Mouse (Mus musculus): ENCODE measurements at regions not wholly inside any gene's neighbourhood (a gene's known extent, or its start where the extent isn't known, plus 50 kb on each side); places are given as distances from the start of the nearest gene placed in this dataset.
A peak's percentile ranks its signal among the peaks of the same experiment; 100 is the strongest.

DNA sequence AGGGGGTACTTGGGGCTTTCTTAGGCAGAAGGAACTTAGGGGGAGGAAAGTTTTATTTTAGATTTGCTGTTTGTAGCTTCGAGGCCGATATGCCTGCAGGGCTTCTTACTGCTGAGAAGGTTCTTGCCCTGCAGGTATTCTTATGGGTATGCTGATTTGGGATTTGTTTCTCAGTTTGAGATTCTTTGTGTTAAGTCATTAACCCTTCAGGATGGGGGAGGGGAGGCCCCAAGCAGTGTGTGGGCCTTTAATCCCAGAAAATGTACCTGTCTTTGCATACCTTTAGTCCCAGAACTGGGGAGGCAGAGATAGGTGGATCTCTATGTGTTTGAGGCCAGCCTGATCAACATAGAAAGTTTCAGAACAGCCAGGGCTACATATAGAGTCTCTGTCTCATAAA is 1335.1 kb downstream of the Gm37988 start:
- H3K27ac ChIP-seq (ENCODE audit: insufficient read depth, low read depth, low read length), result no peak overlapping the region
- H3K4me1 ChIP-seq (ENCODE audit: control insufficient read depth, insufficient read depth, low read length), result no peaks in the 10 kb centered on the region
- TF ChIP-seq CTCF (conservative IDR thresholded peaks at IDR 0.05; ENCODE audit: insufficient read depth, insufficient read length, low read depth, low read length) (no peak), POLR2A (IDR thresholded peaks at IDR 0.05; ENCODE audit: low read depth, low read length) (no peak)
- no peak overlapping the region for H3K4me3 ChIP-seq (ENCODE audit: insufficient read depth, low read depth, low read length)
- WGBS, result 45% methylated on average over 2 of the region's 2 CpGs
- H3K27me3 ChIP-seq (replicated peaks; ENCODE audit: control insufficient read depth, insufficient read depth, low read length), result no peaks in the 10 kb centered on the region
- no peaks in the 10 kb centered on the region for H3K36me3 ChIP-seq (ENCODE audit: control insufficient read depth, insufficient read depth, low read length)
- no peak for DNase-seq

- no peak overlapping the region for H3K27ac ChIP-seq (ENCODE audit: insufficient read depth, low read depth, low read length)
- H3K4me3 ChIP-seq (ENCODE audit: insufficient read depth, low read depth, low read length), result no peak overlapping the region
- WGBS, result 76% methylated on average over 1 of the region's 1 CpGs
- H3K27me3 ChIP-seq (replicated peaks; ENCODE audit: control insufficient read depth, insufficient read depth, low read length), result no peaks in the 10 kb centered on the region
- no peaks in the 10 kb centered on the region for H3K36me3 ChIP-seq (ENCODE audit: control insufficient read depth, insufficient read depth, low read length)
- no peaks in the 10 kb centered on the region for H3K4me1 ChIP-seq (ENCODE audit: control insufficient read depth, insufficient read depth, low read length)
- no peak for DNase-seq
- TF ChIP-seq CTCF (conservative IDR thresholded peaks at IDR 0.05; ENCODE audit: insufficient read depth, insufficient read length, low read depth, low read length) (0 out of 2 replicates have a peak, but pooled peaks have one; percentile 21), POLR2A (IDR thresholded peaks at IDR 0.05; ENCODE audit: low read depth, low read length) (no peak)
These were observed 1336.2 kb downstream of the Gm37988 start for GRCm38 (mm10) chr1:6143891-6144290.

- H3K4me1 ChIP-seq (ENCODE audit: control insufficient read depth, insufficient read depth, low read length), result no peaks in the 10 kb centered on the region
- H3K4me3 ChIP-seq (ENCODE audit: insufficient read depth, low read depth, low read length), result no peak overlapping the region
- no peaks in the 10 kb centered on the region for H3K36me3 ChIP-seq (ENCODE audit: control insufficient read depth, insufficient read depth, low read length)
- H3K27ac ChIP-seq (ENCODE audit: insufficient read depth, low read depth, low read length), result no peak overlapping the region
- WGBS, result 37% methylated on average over 3 of the region's 3 CpGs
- DNase-seq, result no peak
- TF ChIP-seq POLR2A (IDR thresholded peaks at IDR 0.05; ENCODE audit: low read depth, low read length) (no peak), CTCF (conservative IDR thresholded peaks at IDR 0.05; ENCODE audit: insufficient read depth, insufficient read length, low read depth, low read length) (no peak)
- H3K27me3 ChIP-seq (replicated peaks; ENCODE audit: control insufficient read depth, insufficient read depth, low read length), result no peaks in the 10 kb centered on the region
These were observed 1344.7 kb downstream of the Gm37988 start for GRCm38 (mm10) chr1:6152436-6152835.

Data from kidney, adult 2 months (tissue).